Mouse (Mus musculus) G1E-ER4 (cell line): ENCODE measurements around the gene Spag4. TPM values are rescaled to one million over a fixed set of nuclear protein-coding genes. Genes with fewer than 3 reads are reported as not detected.

ENCODE experiments used
- GATA1 ChIP-seq: IDR thresholded peaks from one replicate; pipeline ENCODE4 v1.8.0; 2012; ENCODE audit warnings: low read length, inconsistent platforms
- polyA plus RNA-seq: library from polyadenylated mRNA; stranded (reverse); fragments of >175 nt; gene quantifications from 2 replicates; pipeline ENCODE4 v1.2.3, GENCODE M21; 2012

The Spag4 gene
- 1.7 and 2.2 TPM in 2 replicates for polyA plus RNA-seq

DNA sequence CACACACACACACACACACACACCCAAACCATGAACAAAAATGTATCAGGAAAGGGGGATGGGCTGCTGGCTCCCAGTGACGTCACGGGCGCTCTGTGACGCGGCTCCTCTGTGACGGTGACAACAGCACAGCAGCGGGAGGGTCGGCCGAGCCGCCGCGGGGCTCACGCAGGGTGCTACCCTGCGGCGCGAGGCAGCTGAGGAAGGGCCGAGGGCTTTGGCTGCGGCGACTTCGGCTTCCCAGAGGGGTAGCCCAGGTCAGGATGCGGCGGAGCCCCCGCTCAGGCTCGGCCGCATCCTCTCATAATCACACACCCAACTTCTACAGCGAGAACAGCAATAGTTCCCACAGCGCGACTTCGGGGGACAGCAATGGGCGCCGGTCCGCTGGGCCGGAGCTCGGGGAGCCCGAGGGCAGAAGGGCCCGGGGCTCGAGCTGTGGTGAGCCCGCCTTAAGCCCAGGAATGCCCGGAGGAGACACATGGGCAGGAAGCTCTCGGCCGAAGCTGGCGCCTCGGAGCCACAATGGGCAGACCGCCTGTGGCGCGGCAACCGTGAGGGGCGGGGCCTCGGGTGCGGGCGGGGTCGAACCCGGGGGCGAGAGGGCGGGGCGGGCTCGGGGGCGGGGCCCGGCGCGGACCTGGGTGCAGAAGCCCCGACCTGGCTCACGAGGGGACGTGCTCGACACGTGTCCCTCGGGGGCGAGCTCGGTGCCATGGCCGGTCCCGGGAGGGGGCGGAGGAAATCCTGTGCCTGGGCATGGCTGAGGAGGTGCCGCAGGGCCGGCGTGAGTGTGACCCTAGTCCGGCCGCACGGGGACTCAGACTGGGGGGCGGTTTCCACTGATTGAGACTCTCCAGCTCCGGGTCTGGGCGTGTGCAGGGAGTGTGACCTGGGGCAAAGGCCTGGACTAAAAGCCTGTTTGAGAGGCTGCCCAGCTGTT lies at the start of gene Spag4:
Spag4 (plus strand) TSS at position 77 of the 943 bp plus-strand sequence.
- no peak for TF ChIP-seq GATA1

DNA sequence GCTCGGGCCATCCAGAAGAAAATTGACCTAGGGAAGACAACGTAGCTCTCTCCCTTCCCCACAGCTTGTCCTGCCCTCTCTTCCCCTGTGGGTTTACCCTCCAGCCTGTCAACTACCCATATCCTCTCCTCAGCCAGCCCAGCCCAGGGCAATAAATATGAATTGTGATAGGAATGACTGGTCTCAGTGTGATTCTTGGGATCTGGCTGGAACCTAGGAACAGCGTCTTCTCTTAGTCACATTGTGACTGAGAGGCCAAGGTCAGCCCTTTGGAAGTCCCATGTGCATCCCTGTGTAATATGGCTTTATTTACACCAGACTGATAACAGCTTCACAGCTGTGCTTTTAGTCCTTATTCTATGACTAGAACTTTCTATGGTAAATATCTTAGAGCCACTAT lies 46.9 kb upstream of the Spag4 start:
- TF ChIP-seq GATA1 = no peak

DNA sequence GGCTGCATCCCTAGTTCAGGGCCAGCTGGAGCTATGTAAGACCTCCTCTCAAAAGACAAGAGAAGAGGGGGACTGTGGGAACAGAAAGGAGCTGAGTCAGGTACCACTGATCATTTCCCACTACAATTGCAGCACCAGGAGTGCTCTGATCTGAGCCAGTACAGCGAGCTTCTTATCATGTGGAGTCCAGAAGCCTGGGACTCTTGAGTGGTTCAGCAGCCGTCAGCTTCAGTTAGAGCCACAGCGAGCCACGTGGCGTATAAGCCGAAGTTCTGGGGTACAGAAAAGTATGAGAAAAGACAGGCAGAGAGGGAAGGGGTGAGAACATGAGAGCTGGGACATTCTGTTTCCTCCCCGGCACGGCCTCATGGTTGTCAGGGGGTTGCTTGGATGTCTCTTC lies 43.8 kb upstream of the Spag4 start:
- no peak for TF ChIP-seq GATA1

DNA sequence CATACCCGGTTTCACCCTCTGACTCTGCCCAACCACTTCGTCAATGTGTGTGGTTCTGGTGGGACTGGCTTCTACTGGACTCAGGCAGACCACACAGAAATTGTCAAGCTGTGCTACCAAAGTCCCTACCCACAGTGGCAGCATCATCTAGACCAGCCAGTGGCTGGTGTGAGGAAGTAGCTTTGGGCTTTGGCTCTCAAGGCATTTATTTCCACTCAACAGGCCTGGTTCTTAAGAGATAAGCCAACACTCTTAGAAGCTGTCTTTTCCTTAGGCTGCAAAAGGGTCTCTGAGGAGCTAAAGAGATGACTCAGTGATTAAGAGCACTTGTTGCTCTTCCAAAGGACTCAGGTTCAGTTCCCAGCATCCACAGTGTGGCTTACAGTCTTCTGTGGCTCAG lies 43.2 kb upstream of the Spag4 start:
- TF ChIP-seq GATA1 = no peak

DNA sequence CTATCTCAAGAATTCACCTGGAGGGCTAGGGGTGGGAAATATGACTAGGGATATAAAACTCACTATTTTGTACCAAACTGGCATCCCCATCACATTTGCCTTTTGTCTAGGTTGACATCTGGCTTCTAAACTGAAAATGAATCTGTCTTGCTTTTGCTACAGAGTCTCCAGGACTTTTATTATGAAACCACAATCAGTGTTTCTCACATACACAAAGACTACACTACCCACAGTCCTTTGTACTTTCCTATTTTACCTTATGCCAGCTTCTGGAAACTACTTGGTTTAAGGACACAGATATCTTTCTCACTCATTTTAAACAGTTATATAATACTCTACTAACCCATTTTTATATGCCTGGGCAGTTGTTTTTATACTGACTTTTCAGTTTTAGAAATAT lies 39.5 kb upstream of the Spag4 start:
- TF ChIP-seq GATA1 = no peak

DNA sequence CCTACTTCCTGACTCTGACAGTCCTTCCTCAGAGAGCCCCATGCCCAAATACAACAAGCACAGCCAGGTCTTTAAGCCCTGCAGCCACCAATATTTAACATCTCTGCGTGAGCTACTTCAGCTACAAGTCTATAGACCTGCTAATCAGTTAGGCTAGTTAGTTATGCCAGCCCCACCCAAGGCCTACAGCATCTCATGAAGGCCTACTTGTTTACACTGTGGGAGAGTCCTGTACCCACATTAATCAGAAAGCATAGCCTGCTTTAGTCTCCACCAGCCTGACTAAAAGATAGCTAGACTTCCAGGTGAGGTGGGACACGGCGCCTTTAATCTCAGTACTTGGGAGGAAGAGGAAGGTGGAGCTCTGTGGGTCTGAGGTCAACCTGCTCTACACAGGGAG lies 25.6 kb upstream of the Spag4 start:
- no peak for TF ChIP-seq GATA1

DNA sequence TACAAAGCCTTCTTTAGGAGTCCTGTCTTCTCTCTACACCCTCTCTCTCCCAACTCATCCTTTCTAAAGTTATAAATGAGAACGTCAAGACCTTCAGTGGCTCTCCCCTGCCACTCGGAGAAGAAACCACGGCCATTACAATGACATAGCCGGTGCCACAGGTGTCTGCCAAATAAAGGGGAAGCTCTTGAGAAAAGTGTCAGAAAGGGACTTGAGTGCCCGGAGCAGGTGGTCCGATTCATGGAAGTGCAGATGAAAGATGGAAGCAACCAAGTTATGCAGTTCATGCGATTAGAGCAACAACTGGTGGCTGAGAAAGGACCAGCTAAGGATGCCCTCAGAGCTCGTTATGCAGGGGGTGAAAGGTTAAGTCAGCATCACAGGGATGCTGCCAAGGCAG lies 22.1 kb upstream of the Spag4 start:
- no peak for TF ChIP-seq GATA1

DNA sequence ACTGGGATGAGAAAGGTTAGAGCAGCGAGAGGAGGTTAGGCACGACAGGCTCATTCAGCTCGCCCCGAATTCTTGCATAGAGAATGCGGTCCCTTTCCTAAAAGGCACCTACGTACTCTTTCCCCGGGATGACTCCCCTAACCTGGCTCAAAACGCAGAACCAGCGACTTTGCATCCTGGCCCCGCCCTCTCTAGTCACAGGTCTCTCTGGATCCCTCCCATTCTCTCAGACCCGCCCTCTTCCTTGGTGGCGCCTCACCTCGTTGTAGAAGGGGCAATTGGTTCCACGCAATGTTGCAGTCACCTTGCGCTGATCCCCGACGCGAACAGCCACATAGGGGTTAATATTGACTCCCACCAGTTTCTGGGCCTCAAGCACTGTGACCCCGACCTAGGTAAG lies 17.0 kb upstream of the Spag4 start:
- TF ChIP-seq GATA1 = no peak

DNA sequence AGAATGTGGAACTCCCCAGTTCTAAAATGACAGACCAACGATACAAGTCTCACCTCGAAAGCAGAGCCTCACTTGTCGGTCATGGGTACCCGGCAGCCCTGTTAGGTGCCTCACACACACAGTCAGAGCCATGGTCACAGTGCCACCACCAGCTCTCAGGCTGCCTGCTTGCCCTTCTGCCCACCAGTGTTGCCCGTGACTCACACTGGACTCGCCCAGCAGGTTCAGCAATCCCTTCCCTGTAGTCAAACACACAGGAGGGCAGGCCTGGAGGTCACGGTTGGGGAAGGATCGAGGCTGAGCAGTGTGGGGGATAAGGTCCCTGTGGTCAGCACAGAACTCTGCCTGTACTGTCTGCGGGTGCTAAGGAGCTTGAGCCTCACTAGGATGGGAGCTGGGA lies 12.2 kb upstream of the Spag4 start, which contains the start of gene Fer1l4:
Fer1l4 (minus strand) TSS at position 132 of the 400 bp plus-strand sequence.
- TF ChIP-seq GATA1 = no peak

DNA sequence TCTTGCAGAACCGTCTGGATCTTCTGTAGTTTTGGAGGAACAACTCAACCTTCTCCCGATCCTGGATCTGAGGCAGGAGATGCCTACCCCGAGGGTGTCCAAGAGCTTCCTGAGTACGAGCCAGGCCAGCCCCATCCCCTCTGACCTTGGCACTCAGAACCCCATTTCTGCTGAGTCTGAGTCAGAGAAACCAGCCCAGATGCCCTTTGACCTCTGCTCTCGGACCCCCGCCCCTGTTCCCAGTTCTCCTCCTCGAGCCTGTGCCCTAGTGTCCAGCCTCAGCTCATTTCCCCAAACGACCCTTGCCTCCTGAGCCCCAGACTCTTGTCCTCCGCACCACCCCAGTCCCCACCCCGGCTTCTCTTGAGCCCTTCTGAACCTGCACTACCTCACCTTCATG lies 1.2 kb downstream of the Spag4 start:
- TF ChIP-seq GATA1 = no peak

DNA sequence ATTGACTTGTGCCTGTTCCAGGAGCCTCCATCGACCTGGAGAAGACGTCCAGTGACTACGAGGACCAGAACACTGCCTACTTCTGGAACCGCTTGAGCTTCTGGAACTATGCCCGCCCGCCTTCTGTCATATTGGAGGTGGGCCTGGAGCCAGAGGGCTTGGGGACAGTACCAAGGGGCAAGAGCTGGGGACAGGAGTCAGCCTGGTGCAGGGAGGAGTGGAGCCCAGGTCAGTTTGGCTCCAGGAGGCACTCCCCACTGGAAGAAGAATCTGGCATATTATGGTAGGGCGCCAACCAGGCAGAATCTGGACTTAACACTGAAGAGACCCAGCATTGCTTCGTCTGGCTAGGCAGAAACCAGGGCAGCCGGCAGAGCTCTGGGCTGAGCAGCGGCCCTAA lies 2.9 kb downstream of the Spag4 start:
- TF ChIP-seq GATA1 = no peak

DNA sequence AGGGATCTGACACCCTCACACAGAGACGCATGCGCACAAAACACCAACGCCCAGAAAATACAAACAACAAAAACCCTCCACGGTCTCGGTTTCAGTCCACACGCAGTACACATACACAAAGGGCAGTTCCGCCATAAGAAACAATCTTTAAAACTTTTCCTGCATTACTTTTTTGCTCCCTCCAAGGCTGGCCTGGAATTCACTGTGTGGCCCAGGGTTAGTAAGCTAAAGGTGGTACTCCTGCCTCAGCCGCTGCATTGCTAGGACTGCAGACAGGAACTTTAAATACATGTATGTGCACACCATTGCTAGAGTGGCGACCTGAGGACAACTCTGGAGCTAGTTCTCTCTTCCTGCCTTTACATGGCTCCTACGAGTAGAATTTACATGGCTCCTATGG lies 6.3 kb downstream of the Spag4 start:
- no peak for TF ChIP-seq GATA1

DNA sequence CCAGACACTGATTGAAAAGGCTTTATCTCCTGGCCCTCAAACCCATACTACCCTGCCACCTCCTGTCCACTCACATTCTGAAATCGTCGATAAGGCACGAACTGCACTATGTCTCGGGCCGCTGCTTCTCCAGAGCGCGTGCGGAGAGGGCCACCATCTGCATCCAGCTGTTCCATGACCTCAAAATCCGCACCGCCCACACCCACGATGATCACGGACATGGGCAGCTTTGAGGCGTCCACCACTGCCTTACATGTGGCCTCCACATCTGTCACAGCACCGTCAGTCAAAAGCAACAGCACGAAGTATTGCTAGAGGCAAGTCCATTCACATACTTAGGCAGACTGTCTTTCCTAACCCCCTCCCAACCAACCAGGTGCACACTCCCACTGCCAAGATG lies 8.8 kb downstream of the Spag4 start:
- no peak for TF ChIP-seq GATA1

DNA sequence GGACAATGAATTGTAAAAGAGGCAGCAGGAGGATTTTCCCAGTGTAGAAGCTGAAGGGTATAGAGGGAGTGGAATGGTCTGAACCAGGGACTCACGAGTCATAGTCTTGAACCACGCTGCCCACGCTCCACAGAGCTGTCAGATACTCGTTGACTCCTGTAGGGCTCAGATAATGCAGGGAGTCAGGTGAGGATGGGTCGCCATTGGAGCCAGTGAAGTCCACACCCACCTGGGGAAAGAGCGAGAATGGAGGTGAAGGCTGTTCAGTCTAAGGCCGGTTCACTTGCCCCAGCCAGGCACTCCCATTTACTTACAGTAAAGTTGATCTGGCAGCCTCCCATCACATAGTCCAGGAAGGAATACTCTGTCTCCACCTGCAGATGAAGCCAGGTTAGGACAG lies 12.5 kb downstream of the Spag4 start:
- TF ChIP-seq GATA1 = no peak

DNA sequence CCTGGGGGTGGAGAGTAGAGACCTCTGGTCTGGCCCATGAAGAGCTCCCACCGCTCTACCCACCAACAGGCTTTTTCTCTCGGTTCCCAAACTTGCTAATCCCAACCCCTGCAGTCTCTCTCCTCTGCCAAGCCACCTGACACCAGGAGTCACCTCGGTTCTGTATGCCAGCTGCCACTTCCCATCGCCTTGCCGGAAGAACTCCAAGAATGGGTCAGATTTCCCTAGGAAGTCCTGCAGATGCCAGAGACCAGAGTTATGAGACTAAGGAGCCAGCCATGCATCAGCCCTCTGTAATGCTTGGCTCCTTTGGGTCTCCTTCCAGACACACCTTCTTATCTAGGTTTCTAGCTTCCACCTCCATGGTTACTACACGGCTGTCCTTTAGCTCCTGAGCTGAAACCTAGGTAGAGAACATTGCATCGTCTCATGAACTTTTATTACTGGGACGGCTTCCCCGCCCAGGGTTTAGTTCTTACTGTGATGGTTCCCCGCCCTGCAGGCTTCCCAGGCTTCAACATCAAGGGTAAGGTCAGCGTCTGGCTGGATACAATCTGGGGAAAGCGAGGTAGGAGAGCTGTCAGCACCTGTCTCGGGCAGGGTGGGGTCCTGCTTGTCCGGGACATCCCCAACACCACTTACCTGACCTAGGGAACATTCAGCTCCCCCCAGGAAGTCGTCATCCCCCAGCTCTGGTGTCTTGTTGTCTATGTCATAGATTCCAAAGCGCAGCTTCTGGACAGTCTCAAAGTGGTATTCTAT lies 13.6 kb downstream of the Spag4 start:
- no peak for TF ChIP-seq GATA1

DNA sequence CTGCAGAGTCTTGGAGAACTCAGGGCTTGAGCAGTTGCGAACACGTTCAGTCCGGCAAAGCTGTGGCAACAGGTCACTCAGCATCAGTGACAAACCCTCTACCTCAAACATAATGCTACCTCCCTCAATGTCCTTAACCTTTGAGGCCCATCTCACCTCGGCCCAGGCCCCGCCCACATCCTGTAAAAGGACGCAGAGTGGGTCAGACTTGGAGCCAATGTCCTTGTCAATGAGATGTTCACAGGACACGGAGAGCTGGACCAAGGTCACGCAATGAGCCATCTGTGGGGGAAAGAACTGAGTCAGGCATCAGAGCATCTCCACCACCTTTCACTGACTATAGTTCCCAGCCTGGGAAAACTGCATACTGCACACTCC lies 14.2 kb downstream of the Spag4 start:
- TF ChIP-seq GATA1 = no peak

DNA sequence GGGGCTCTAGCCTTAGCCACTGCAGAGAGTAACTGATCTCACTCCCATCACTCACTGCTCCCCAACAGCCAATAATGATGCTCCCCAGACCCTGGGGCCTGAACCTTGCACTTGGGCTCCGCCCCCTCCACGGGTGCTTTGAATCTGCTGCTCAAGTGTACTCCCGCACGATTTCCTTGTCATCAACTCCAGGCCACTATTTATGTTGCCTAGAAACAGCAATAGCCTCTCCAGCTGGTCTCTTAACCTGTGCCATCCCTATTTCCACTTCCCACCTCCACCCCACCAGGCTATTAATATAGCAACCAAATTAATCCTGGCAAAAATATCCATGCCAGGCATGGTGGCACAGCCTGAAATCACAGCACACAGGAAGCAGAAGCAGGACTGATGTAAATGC lies 14.7 kb downstream of the Spag4 start:
- TF ChIP-seq GATA1 = no peak
